Mouse (Mus musculus) ES-Bruce4 (cell line): ENCODE data around the gene Kat7. TPM values are rescaled to one million over a fixed set of nuclear protein-coding genes. Genes with fewer than 3 reads are reported as not detected.

ENCODE experiments used
- H3K27ac ChIP-seq: 2 replicates; pipeline ENCODE4 v1.5.1; 2012; ENCODE audit warnings: low read length, inconsistent platforms; ENCODE audit not compliant: insufficient read depth
- H3K27me3 ChIP-seq: 2 replicates; pipeline ENCODE4 v1.6.1; 2012; ENCODE audit warnings: mild to moderate bottlenecking, low read length, inconsistent platforms; ENCODE audit not compliant: control insufficient read depth, poor library complexity, insufficient read depth, severe bottlenecking
- H3K36me3 ChIP-seq: 2 replicates; pipeline ENCODE4 v1.6.1; 2012; ENCODE audit warnings: inconsistent platforms, mild to moderate bottlenecking, low read length, moderate library complexity; ENCODE audit not compliant: control insufficient read depth, poor library complexity, insufficient read depth, severe bottlenecking
- H3K4me1 ChIP-seq: one replicate; pipeline ENCODE4 v1.8.1; 2011; ENCODE audit warnings: low read length; ENCODE audit not compliant: control insufficient read depth, insufficient read depth
- H3K4me3 ChIP-seq: 2 replicates; pipeline ENCODE4 v1.5.1; 2011; ENCODE audit warnings: low read depth, mild to moderate bottlenecking, low read length
- H3K9ac ChIP-seq: 2 replicates; pipeline ENCODE4 v1.6.1; 2012; ENCODE audit warnings: low read depth, mild to moderate bottlenecking, inconsistent platforms; ENCODE audit not compliant: poor library complexity, severe bottlenecking
- H3K9me3 ChIP-seq: replicated peaks from 2 replicates; pipeline ENCODE4 v1.6.1; 2012; ENCODE audit warnings: mild to moderate bottlenecking, low read length, inconsistent platforms; ENCODE audit not compliant: control insufficient read depth, poor library complexity, insufficient read depth, severe bottlenecking
- CTCF ChIP-seq: IDR thresholded peaks from one replicate; pipeline ENCODE4 v1.8.1; 2011; ENCODE audit warnings: low read depth, low read length
- EP300 ChIP-seq: IDR thresholded peaks from 2 replicates; pipeline ENCODE4 v1.6.1; 2011; ENCODE audit warnings: low read depth, low read length; ENCODE audit not compliant: insufficient read depth
- POLR2A ChIP-seq: IDR thresholded peaks from one replicate; pipeline ENCODE4 v1.8.1; 2011; ENCODE audit warnings: low read length; ENCODE audit not compliant: insufficient read depth
- polyA plus RNA-seq: library from polyadenylated mRNA; stranded (reverse); fragments of >200 nt; gene quantifications from 2 replicates; pipeline ENCODE4 v1.2.4, GENCODE M21; 2011; ENCODE audit warnings: low read depth; ENCODE audit not compliant: missing spikeins, insufficient read depth, insufficient read length

Kat7 gene
- polyA plus RNA-seq, 1 experiment: 133 TPM

- H3K36me3 ChIP-seq: peaks cover 3% of the 10 kb centered on the region
- no peak within 1 kb of the TSS for H3K27ac ChIP-seq
- peak within 1 kb of the TSS; percentile 89 for H3K4me3 ChIP-seq
- H3K9ac ChIP-seq: peak within 1 kb of the TSS; percentile 95
- no peaks in the 10 kb centered on the region for H3K27me3 ChIP-seq
- TF ChIP-seq EP300 (no peak), POLR2A (no peak), CTCF (no peak)
- H3K9me3 ChIP-seq: no peaks in the 10 kb centered on the region
- no peaks in the 10 kb centered on the region for H3K4me1 ChIP-seq
Observed at GRCm38 (mm10) chr11:95336568-95337128, 26.6 kb upstream of the Kat7 start, which contains the start of gene Fam117a. TSS of gene Fam117a (plus strand) at chr11:95337018.

- Histone ChIP-seq H3K9ac (no peak overlapping the region), H3K4me3 (no peak overlapping the region), H3K27me3 (no peaks in the 10 kb centered on the region), H3K9me3 (no peaks in the 10 kb centered on the region), H3K4me1 (no peaks in the 10 kb centered on the region), H3K36me3 (no peaks in the 10 kb centered on the region), H3K27ac (no peak overlapping the region)
- TF ChIP-seq EP300 (no peak), POLR2A (no peak), CTCF (no peak)
Observed at GRCm38 (mm10) chr11:95334448-95335060, 24.5 kb upstream of the Kat7 start.

GRCm38 (mm10) chr11:95333805-95334204, 23.8 kb upstream of the Kat7 start:
- Histone ChIP-seq H3K9ac (no peak overlapping the region; the same call in 1 of the 2 replicates), H3K27me3 (no peaks in the 10 kb centered on the region), H3K36me3 (no peaks in the 10 kb centered on the region), H3K27ac (no peak overlapping the region), H3K4me3 (no peak overlapping the region), H3K9me3 (no peaks in the 10 kb centered on the region), H3K4me1 (no peaks in the 10 kb centered on the region)
- TF ChIP-seq EP300 (no peak), POLR2A (no peak), CTCF (no peak)

GRCm38 (mm10) chr11:95333209-95333608, 23.2 kb upstream of the Kat7 start:
- TF ChIP-seq POLR2A (no peak), CTCF (no peak), EP300 (no peak)
- H3K9me3 ChIP-seq: no peaks in the 10 kb centered on the region
- no peak overlapping the region for H3K9ac ChIP-seq
- H3K27ac ChIP-seq: no peak overlapping the region
- H3K36me3 ChIP-seq: no peaks in the 10 kb centered on the region
- no peak overlapping the region for H3K4me3 ChIP-seq
- no peaks in the 10 kb centered on the region for H3K27me3 ChIP-seq
- H3K4me1 ChIP-seq: no peaks in the 10 kb centered on the region

- H3K4me3 ChIP-seq: no peak overlapping the region
- H3K9me3 ChIP-seq: no peaks in the 10 kb centered on the region
- no peak overlapping the region for H3K27ac ChIP-seq
- H3K4me1 ChIP-seq: no peaks in the 10 kb centered on the region
- no peak overlapping the region for H3K9ac ChIP-seq
- H3K36me3 ChIP-seq: no peaks in the 10 kb centered on the region
- no peak for TF ChIP-seq CTCF
- no peak for TF ChIP-seq POLR2A
- no peak for TF ChIP-seq EP300
- no peaks in the 10 kb centered on the region for H3K27me3 ChIP-seq
Observed at GRCm38 (mm10) chr11:95330662-95331061, 20.6 kb upstream of the Kat7 start.

- no peak for TF ChIP-seq EP300
- no peak for TF ChIP-seq CTCF
- TF ChIP-seq POLR2A: no peak
- Histone ChIP-seq H3K9ac (no peak overlapping the region), H3K36me3 (no peaks in the 10 kb centered on the region), H3K4me3 (no peak overlapping the region), H3K27ac (no peak overlapping the region), H3K4me1 (no peaks in the 10 kb centered on the region), H3K27me3 (no peaks in the 10 kb centered on the region), H3K9me3 (no peaks in the 10 kb centered on the region)
Observed at GRCm38 (mm10) chr11:95328629-95329028, 18.6 kb upstream of the Kat7 start.

- Histone ChIP-seq H3K9me3 (no peaks in the 10 kb centered on the region), H3K4me3 (no peak overlapping the region), H3K36me3 (no peaks in the 10 kb centered on the region), H3K9ac (no peak overlapping the region), H3K27me3 (no peaks in the 10 kb centered on the region), H3K27ac (no peak overlapping the region), H3K4me1 (no peaks in the 10 kb centered on the region)
- no peak for TF ChIP-seq EP300
- no peak for TF ChIP-seq CTCF
- no peak for TF ChIP-seq POLR2A
Observed at GRCm38 (mm10) chr11:95326243-95326642, 16.2 kb upstream of the Kat7 start.
